Mouse (Mus musculus): ENCODE results near the gene Zbtb32.

GRCm38 (mm10) chr7:30588676-30589434 lies 9.9 kb downstream of the Zbtb32 start, which contains the start of gene Kmt2b:
- TF ChIP-seq CTCF (IDR thresholded peaks at IDR 0.05; ENCODE audit: low read depth) = no peak
- TF ChIP-seq EP300 (IDR thresholded peaks at IDR 0.05; ENCODE audit: low read depth) = no peak

Data from liver, embryonic 14.5 days (tissue).